Mouse (Mus musculus) kidney, postnatal 14 days (tissue): ENCODE results near the gene Gm5460.
A peak's percentile ranks its signal among the peaks of the same experiment; 100 is the strongest.

Experiments used
- DNase-seq: peaks from one replicate; pipeline ENCODE4 v3.0.0; 2022; ENCODE audit warnings: mixed read lengths

Gene Gm5460

GRCm38 (mm10) chr14:34077222-34077621, 60.7 kb downstream of the Gm5460 start:
- DNase-seq: no peak

- no peak for DNase-seq
Measured at GRCm38 (mm10) chr14:34078293-34078692, 61.7 kb downstream of the Gm5460 start.

GRCm38 (mm10) chr14:34080321-34080997, 63.9 kb downstream of the Gm5460 start:
- DNase-seq: peak; percentile 78

- no peak for DNase-seq
Measured at GRCm38 (mm10) chr14:34085731-34086130, 69.2 kb downstream of the Gm5460 start, which contains the start of gene Anxa8. Anxa8 (plus strand) TSS chr14:34085981.

GRCm38 (mm10) chr14:34086806-34087205, 70.2 kb downstream of the Gm5460 start:
- no peak for DNase-seq

GRCm38 (mm10) chr14:34087856-34088398, 71.4 kb downstream of the Gm5460 start:
- DNase-seq: no peak

GRCm38 (mm10) chr14:34089796-34090195, 73.2 kb downstream of the Gm5460 start:
- no peak for DNase-seq

GRCm38 (mm10) chr14:34091475-34091874, 74.9 kb downstream of the Gm5460 start:
- no peak for DNase-seq

GRCm38 (mm10) chr14:34092856-34093255, 76.3 kb downstream of the Gm5460 start:
- DNase-seq: no peak

GRCm38 (mm10) chr14:34096161-34096560, 79.6 kb downstream of the Gm5460 start:
- no peak for DNase-seq
